Mouse (Mus musculus) CD4-positive helper T cell, adult 2 months (primary cell): ENCODE results near the gene Cav2.

Experiments used
- DNase-seq: peaks from one replicate; pipeline ENCODE4 v3.0.0-alpha.2; 2012; ENCODE audit warnings: low read depth, missing footprints, low spot score

Gene Cav2

GRCm38 (mm10) chr6:17280939-17281756 lies at the start of gene Cav2:
Cav2 (plus strand) TSS chr6:17281185.
- DNase-seq = peak; percentile 21

- DNase-seq = no peak
Observed at GRCm38 (mm10) chr6:17239693-17240092, 41.3 kb upstream of the Cav2 start.

- no peak for DNase-seq
Observed at GRCm38 (mm10) chr6:17241013-17241412, 40.0 kb upstream of the Cav2 start.

GRCm38 (mm10) chr6:17246959-17247358 lies 34.0 kb upstream of the Cav2 start:
- DNase-seq = no peak

GRCm38 (mm10) chr6:17247673-17248072 lies 33.3 kb upstream of the Cav2 start:
- DNase-seq = no peak

- no peak for DNase-seq
Observed at GRCm38 (mm10) chr6:17248241-17248640, 32.7 kb upstream of the Cav2 start.

GRCm38 (mm10) chr6:17251958-17252357 lies 29.0 kb upstream of the Cav2 start:
- DNase-seq = no peak

GRCm38 (mm10) chr6:17258142-17258541 lies 22.8 kb upstream of the Cav2 start:
- no peak for DNase-seq

GRCm38 (mm10) chr6:17258911-17259310 lies 22.1 kb upstream of the Cav2 start:
- no peak for DNase-seq

GRCm38 (mm10) chr6:17262786-17263185 lies 18.2 kb upstream of the Cav2 start:
- no peak for DNase-seq

GRCm38 (mm10) chr6:17265043-17265442 lies 15.9 kb upstream of the Cav2 start:
- DNase-seq = no peak

- DNase-seq = no peak
Observed at GRCm38 (mm10) chr6:17266466-17266865, 14.5 kb upstream of the Cav2 start.

GRCm38 (mm10) chr6:17278366-17278765 lies 2.6 kb upstream of the Cav2 start:
- DNase-seq = no peak

GRCm38 (mm10) chr6:17281757-17282092 lies 740 bp downstream of the Cav2 start:
- no peak for DNase-seq

GRCm38 (mm10) chr6:17282159-17282558 lies 1.2 kb downstream of the Cav2 start:
- DNase-seq = peak; percentile 7

- DNase-seq = no peak
Observed at GRCm38 (mm10) chr6:17283834-17284233, 2.8 kb downstream of the Cav2 start.

- DNase-seq = no peak
Observed at GRCm38 (mm10) chr6:17286381-17286780, 5.4 kb downstream of the Cav2 start.

GRCm38 (mm10) chr6:17295116-17295515 lies 14.1 kb downstream of the Cav2 start:
- no peak for DNase-seq

- DNase-seq = no peak
Observed at GRCm38 (mm10) chr6:17305954-17306601, 25.1 kb downstream of the Cav2 start, which contains the start of gene Cav1. Cav1 (plus strand) TSS chr6:17306335.

- no peak for DNase-seq
Observed at GRCm38 (mm10) chr6:17306602-17307325, 25.8 kb downstream of the Cav2 start.

GRCm38 (mm10) chr6:17307461-17308115 lies 26.6 kb downstream of the Cav2 start:
- DNase-seq = peak; percentile 24

- DNase-seq = no peak
Observed at GRCm38 (mm10) chr6:17308661-17309060, 27.7 kb downstream of the Cav2 start.
